8 mouse cellular contexts compared by ENCODE assay signal in genomic region chr10:127350594-127351284, GRCm38 (mm10). TPM values are rescaled to one million over a fixed set of nuclear protein-coding genes. Genes with fewer than 3 reads are reported as not detected.
DNase-seq lines count a peak whose midpoint lies in the region; ATAC-seq and TF ChIP-seq lines count a peak whose summit lies in the region.

No protein-coding gene starts in this region.

- peak; percentile 93 for DNase-seq in heart, adult 11 months
- DNase-seq in heart, postnatal 25 days (ENCODE audit: low spot score): no peak
- DNase-seq in cerebellum, adult 2 months: peak; percentile 81 to 85
- peak; percentile 64 for DNase-seq in forebrain, postnatal 0 days
- DNase-seq in induced T-regulatory cell, adult 2 months (ENCODE audit: low read depth): peak; percentile 85
- peak; percentile 64 for DNase-seq in left cerebral cortex, postnatal 4 days
- peak; percentile 79 for DNase-seq in midbrain, embryonic 10.5 days (ENCODE audit: low spot score)
- peak; percentile 28 for DNase-seq in skeletal muscle tissue, adult 2 months (ENCODE audit: low read depth, low spot score)

- 16% methylated on average over 24 of the region's 24 CpGs for WGBS in cerebellum, adult 2 months
- WGBS in forebrain, postnatal 0 days: 16% methylated on average over 24 of the region's 24 CpGs
- 11% methylated on average over 24 of the region's 24 CpGs for WGBS in midbrain, embryonic 10.5 days

- H3K27me3 ChIP-seq in cerebellum, adult 2 months (ENCODE audit: control insufficient read depth, insufficient read depth, low read length): no peaks in the 10 kb centered on the region
- no peaks in the 10 kb centered on the region for H3K27me3 ChIP-seq in forebrain, postnatal 0 days (ENCODE audit: insufficient read depth, low read length)
- peaks cover 33% of the 10 kb centered on the region for H3K27me3 ChIP-seq in midbrain, embryonic 10.5 days (ENCODE audit: low read depth, poor library complexity, severe bottlenecking)

- H3K4me2 ChIP-seq in forebrain, postnatal 0 days (ENCODE audit: low read depth): peak overlapping the region; percentile 36

- no peak overlapping the region for H3K9ac ChIP-seq in forebrain, postnatal 0 days

- TF ChIP-seq CTCF in cerebellum, adult 2 months (IDR thresholded peaks at IDR 0.05; ENCODE audit: borderline replicate concordance, insufficient read depth, low read depth, low read length): peak; percentile 89
- TF ChIP-seq CTCF in forebrain, postnatal 0 days (IDR thresholded peaks at IDR 0.05; ENCODE audit: low read depth): peak; percentile 82

- H3K36me3 ChIP-seq in forebrain, postnatal 0 days (ENCODE audit: insufficient read depth): no peaks in the 10 kb centered on the region
- H3K36me3 ChIP-seq in midbrain, embryonic 10.5 days: no peaks in the 10 kb centered on the region

- H3K9me3 ChIP-seq in forebrain, postnatal 0 days (ENCODE audit: low read length): no peaks in the 10 kb centered on the region
- H3K9me3 ChIP-seq in midbrain, embryonic 10.5 days (replicated peaks): no peaks in the 10 kb centered on the region

- peak overlapping the region; percentile 33 for H3K4me3 ChIP-seq in cerebellum, adult 2 months (replicated peaks; ENCODE audit: insufficient read depth, low read depth, low read length)
- peak overlapping the region; percentile 19 for H3K4me3 ChIP-seq in forebrain, postnatal 0 days (ENCODE audit: low read depth, low read length)
- peak overlapping the region; percentile 43 for H3K4me3 ChIP-seq in midbrain, embryonic 10.5 days

- no peak overlapping the region for H3K27ac ChIP-seq in cerebellum, adult 2 months (ENCODE audit: insufficient read depth, low read length)
- H3K27ac ChIP-seq in forebrain, postnatal 0 days (ENCODE audit: low read depth, low read length): no peak overlapping the region
- H3K27ac ChIP-seq in midbrain, embryonic 10.5 days (replicated peaks): peak overlapping the region; percentile 43

- 0 out of 2 replicates have a peak, but pooled peaks have one; percentile 9 for TF ChIP-seq POLR2A in cerebellum, adult 2 months (IDR thresholded peaks at IDR 0.05; ENCODE audit: borderline replicate concordance, insufficient read depth, low read length)

- H3K4me1 ChIP-seq in cerebellum, adult 2 months (ENCODE audit: control insufficient read depth, insufficient read depth, low read length): peaks cover 12% of the 10 kb centered on the region
- no peaks in the 10 kb centered on the region for H3K4me1 ChIP-seq in forebrain, postnatal 0 days (ENCODE audit: insufficient read depth)
- peaks cover 23% of the 10 kb centered on the region for H3K4me1 ChIP-seq in midbrain, embryonic 10.5 days

- intact Hi-C loops in heart, postnatal 25 days (cut with DNase I): loop anchor here (5.0 kb wide), 1 partner anchor 87 kb away; no protein-coding TSS in a partner anchor
- intact Hi-C loops in left cerebral cortex, postnatal 4 days (cut with DNase I): no loop called here

- peak; percentile 76 for ATAC-seq in forebrain, postnatal 0 days

RNA-seq across cellular contexts. Expression of gene Inhbe, which starts 3.5 kb away (rescaled TPM):
- not detected for total RNA-seq in heart, postnatal 25 days (2021)
- polyA plus RNA-seq in cerebellum, adult 2 months (2012; rRNA removed): 0.03 TPM in 1 of 2 replicates, not detected in the other
- under 0.01 TPM in 1 of 2 replicates, not detected in the other for total RNA-seq in forebrain, postnatal 0 days (2014; rRNA removed)
- polyA plus RNA-seq in forebrain, postnatal 0 days (2015; fragmentation: Nextera tagmentation; extraction: Ambion mirVana): not detected in 2 replicates
- total RNA-seq in left cerebral cortex, postnatal 4 days (2021): not detected
- polyA plus RNA-seq in midbrain, embryonic 10.5 days (2016; fragmentation: Nextera tagmentation; extraction: Ambion mirVana): 0.02 TPM in 1 of 2 replicates, not detected in the other

RNA-seq across cellular contexts. Expression of gene Gli1, which starts 9.0 kb away (rescaled TPM):
- 1 to 10 TPM in 1 of 2 experiments, under 1 TPM in 1; 0.89 to 1.1 TPM for total RNA-seq in heart, postnatal 25 days (2021)
- polyA plus RNA-seq in cerebellum, adult 2 months (2012; rRNA removed): 10.6 and 12.5 TPM in 2 replicates
- total RNA-seq in forebrain, postnatal 0 days (2014; rRNA removed): 2.5 and 5.1 TPM in 2 replicates
- polyA plus RNA-seq in forebrain, postnatal 0 days (2015; fragmentation: Nextera tagmentation; extraction: Ambion mirVana): 0.89 and 1.2 TPM in 2 replicates
- 1 to 10 TPM; 2.8 to 4.1 TPM for total RNA-seq in left cerebral cortex, postnatal 4 days (2021)
- polyA plus RNA-seq in midbrain, embryonic 10.5 days (2016; fragmentation: Nextera tagmentation; extraction: Ambion mirVana): 7.8 and 11.0 TPM in 2 replicates

RNA-seq across cellular contexts. Expression of gene Inhbc, which starts 19.5 kb away (rescaled TPM):
- not detected for total RNA-seq in heart, postnatal 25 days (2021)
- not detected in 2 replicates for polyA plus RNA-seq in cerebellum, adult 2 months (2012; rRNA removed)
- total RNA-seq in forebrain, postnatal 0 days (2014; rRNA removed): not detected in 2 replicates
- not detected in 2 replicates for polyA plus RNA-seq in forebrain, postnatal 0 days (2015; fragmentation: Nextera tagmentation; extraction: Ambion mirVana)
- not detected for total RNA-seq in left cerebral cortex, postnatal 4 days (2021)
- not detected in 2 replicates for polyA plus RNA-seq in midbrain, embryonic 10.5 days (2016; fragmentation: Nextera tagmentation; extraction: Ambion mirVana)

RNA-seq across cellular contexts. Expression of gene Arhgap9, which starts 29.0 kb away (rescaled TPM):
- total RNA-seq in heart, postnatal 25 days (2021): 1 to 10 TPM; 3.0 to 3.4 TPM
- 0.87 and 0.97 TPM in 2 replicates for polyA plus RNA-seq in cerebellum, adult 2 months (2012; rRNA removed)
- total RNA-seq in forebrain, postnatal 0 days (2014; rRNA removed): 0.52 and 0.69 TPM in 2 replicates
- polyA plus RNA-seq in forebrain, postnatal 0 days (2015; fragmentation: Nextera tagmentation; extraction: Ambion mirVana): 0.81 and 0.99 TPM in 2 replicates
- total RNA-seq in left cerebral cortex, postnatal 4 days (2021): 1 to 10 TPM in 1 of 2 experiments, under 1 TPM in 1; 0.56 to 1.1 TPM
- 1.1 and 1.3 TPM in 2 replicates for polyA plus RNA-seq in midbrain, embryonic 10.5 days (2016; fragmentation: Nextera tagmentation; extraction: Ambion mirVana)

RNA-seq across cellular contexts. Expression of gene R3hdm2, which starts 29.4 kb away (rescaled TPM):
- 100 to 1,000 TPM; 145 to 159 TPM for total RNA-seq in heart, postnatal 25 days (2021)
- 137 and 145 TPM in 2 replicates for polyA plus RNA-seq in cerebellum, adult 2 months (2012; rRNA removed)
- total RNA-seq in forebrain, postnatal 0 days (2014; rRNA removed): 47.5 and 51.0 TPM in 2 replicates
- polyA plus RNA-seq in forebrain, postnatal 0 days (2015; fragmentation: Nextera tagmentation; extraction: Ambion mirVana): 28.6 and 37.2 TPM in 2 replicates
- 100 to 1,000 TPM; 158 to 165 TPM for total RNA-seq in left cerebral cortex, postnatal 4 days (2021)
- polyA plus RNA-seq in midbrain, embryonic 10.5 days (2016; fragmentation: Nextera tagmentation; extraction: Ambion mirVana): 29.6 and 34.5 TPM in 2 replicates
